Mouse (Mus musculus): ENCODE data around the gene Kdm6a. TPM values are rescaled to one million over a fixed set of nuclear protein-coding genes. Genes with fewer than 3 reads are reported as not detected.
A peak's percentile ranks its signal among the peaks of the same experiment; 100 is the strongest.

Gene Kdm6a
- polyA plus RNA-seq, 1 experiment from 2014 or later: 15.3 TPM

DNA sequence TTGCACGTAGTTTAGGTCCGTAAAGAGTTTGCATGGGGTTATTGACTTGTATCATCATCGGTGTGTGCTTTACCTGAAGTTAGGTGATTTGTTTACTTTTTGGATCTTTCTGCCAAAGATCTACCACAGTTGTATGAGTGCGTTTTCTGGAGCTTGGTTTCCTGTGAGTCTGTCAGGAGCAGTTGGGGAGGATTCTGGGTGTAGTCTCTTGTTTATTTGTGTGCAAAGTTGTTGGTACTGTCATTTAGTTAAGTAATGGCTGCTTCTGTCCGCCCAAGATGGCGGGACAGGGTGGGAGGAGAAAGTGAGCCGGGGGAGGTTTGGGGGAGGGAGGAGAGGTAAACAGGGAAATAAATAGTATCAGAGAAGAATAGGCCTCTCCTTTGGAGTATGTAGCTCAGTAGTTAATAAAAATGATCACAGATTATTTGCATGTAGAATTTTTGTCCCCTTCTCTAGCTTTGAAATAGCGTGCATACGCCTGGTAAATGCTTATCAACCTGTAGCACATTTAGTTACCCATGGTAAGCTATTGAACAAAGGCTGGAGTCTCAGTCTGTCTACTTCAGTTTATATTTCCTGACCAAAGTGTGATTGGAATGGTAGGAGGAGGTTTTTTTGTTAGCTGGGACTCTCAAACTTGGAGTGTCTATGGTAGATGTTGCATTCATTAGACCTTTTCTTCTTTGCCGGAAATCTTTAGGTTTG, 1.7 kb downstream of the Kdm6a start:
- peak overlapping the region; percentile 58 for H3K4me2 ChIP-seq (ENCODE audit: low read length)
- H3K27me3 ChIP-seq (ENCODE audit: insufficient read depth, low read length): no peaks in the 10 kb centered on the region
- WGBS: 2% methylated on average over 10 of the region's 10 CpGs
- peak; percentile 59 for DNase-seq (ENCODE audit: low spot score)
- peak overlapping the region; percentile 98 for H3K27ac ChIP-seq
- H3K9me3 ChIP-seq (replicated peaks; ENCODE audit: low read length): no peaks in the 10 kb centered on the region
- no peak for TF ChIP-seq CTCF (IDR thresholded peaks at IDR 0.05; ENCODE audit: low read depth)
- H3K4me3 ChIP-seq (replicated peaks; ENCODE audit: low read depth, low read length): peak overlapping the region; percentile 82
- no peaks in the 10 kb centered on the region for H3K4me1 ChIP-seq (replicated peaks; ENCODE audit: insufficient read depth, low read length)
- no peak for ATAC-seq (replicated peaks; ENCODE audit: low FRiP score, low read depth)
- peak overlapping the region; percentile 94 for H3K9ac ChIP-seq (ENCODE audit: low read depth, low read length)
- no peaks in the 10 kb centered on the region for H3K36me3 ChIP-seq (ENCODE audit: insufficient read depth, low read length)

DNA sequence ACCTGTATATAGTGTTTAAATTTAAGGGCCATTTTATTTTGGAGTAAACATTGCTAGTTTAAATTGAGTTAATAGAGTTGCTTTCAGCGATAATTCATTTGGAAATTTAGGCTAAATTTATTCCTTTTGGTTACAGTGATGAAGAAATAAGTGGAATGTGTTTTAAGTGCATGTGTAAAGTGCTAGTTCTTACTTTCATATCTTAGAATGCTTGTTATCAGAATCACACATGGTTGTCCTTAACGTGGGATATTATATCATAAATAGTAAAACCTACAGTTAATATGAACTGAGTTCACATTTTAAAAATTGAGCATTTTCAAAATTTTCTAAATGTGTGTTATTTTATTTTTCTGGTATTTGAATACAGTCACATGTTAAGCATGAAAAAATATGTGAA, 2.7 kb downstream of the Kdm6a start:
- no peak for TF ChIP-seq CTCF (IDR thresholded peaks at IDR 0.05; ENCODE audit: low read depth)
- no peaks in the 10 kb centered on the region for H3K9me3 ChIP-seq (replicated peaks; ENCODE audit: low read length)
- no peak overlapping the region for H3K9ac ChIP-seq (ENCODE audit: low read depth, low read length)
- H3K4me1 ChIP-seq (replicated peaks; ENCODE audit: insufficient read depth, low read length): no peaks in the 10 kb centered on the region
- WGBS: 75% methylated on average over 2 of the region's 2 CpGs
- no peaks in the 10 kb centered on the region for H3K36me3 ChIP-seq (ENCODE audit: insufficient read depth, low read length)
- DNase-seq (ENCODE audit: low spot score) (no peak), ATAC-seq (replicated peaks; ENCODE audit: low FRiP score, low read depth) (no peak)
- peak overlapping the region; percentile 82; the same call in 1 of the 2 replicates for H3K4me3 ChIP-seq (replicated peaks; ENCODE audit: low read depth, low read length)
- H3K4me2 ChIP-seq (ENCODE audit: low read length): peak overlapping the region; percentile 58
- H3K27me3 ChIP-seq (ENCODE audit: insufficient read depth, low read length): no peaks in the 10 kb centered on the region
- no peak overlapping the region for H3K27ac ChIP-seq

DNA sequence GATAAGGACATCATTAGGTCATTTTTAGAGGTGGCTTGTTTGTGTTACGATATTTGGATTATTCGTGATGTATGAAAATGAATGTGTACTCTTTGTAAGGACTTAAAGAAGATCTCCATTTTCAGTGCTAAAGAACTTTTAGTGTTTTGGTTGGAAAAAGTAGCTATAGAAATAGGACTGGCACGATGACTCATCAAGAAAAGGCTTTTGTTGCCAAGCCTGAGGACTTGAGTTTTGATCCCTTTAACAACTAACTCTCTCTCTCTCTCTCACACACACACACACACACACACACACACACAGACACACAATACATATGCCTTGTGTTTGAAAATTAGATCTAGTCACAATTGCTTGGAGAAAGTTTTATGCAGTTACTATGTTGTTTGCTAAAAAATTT, 4.6 kb downstream of the Kdm6a start:
- no peak for TF ChIP-seq CTCF (IDR thresholded peaks at IDR 0.05; ENCODE audit: low read depth)
- H3K4me1 ChIP-seq (replicated peaks; ENCODE audit: insufficient read depth, low read length): no peaks in the 10 kb centered on the region
- DNase-seq (ENCODE audit: low spot score) (no peak), ATAC-seq (replicated peaks; ENCODE audit: low FRiP score, low read depth) (no peak)
- no peak overlapping the region for H3K4me3 ChIP-seq (replicated peaks; ENCODE audit: low read depth, low read length)
- H3K27ac ChIP-seq: no peak overlapping the region
- no peaks in the 10 kb centered on the region for H3K27me3 ChIP-seq (ENCODE audit: insufficient read depth, low read length)
- 86% methylated on average over 3 of the region's 3 CpGs for WGBS
- no peak overlapping the region for H3K9ac ChIP-seq (ENCODE audit: low read depth, low read length)
- no peaks in the 10 kb centered on the region for H3K9me3 ChIP-seq (replicated peaks; ENCODE audit: low read length)
- H3K36me3 ChIP-seq (ENCODE audit: insufficient read depth, low read length): no peaks in the 10 kb centered on the region
- no peak overlapping the region for H3K4me2 ChIP-seq (ENCODE audit: low read length)

DNA sequence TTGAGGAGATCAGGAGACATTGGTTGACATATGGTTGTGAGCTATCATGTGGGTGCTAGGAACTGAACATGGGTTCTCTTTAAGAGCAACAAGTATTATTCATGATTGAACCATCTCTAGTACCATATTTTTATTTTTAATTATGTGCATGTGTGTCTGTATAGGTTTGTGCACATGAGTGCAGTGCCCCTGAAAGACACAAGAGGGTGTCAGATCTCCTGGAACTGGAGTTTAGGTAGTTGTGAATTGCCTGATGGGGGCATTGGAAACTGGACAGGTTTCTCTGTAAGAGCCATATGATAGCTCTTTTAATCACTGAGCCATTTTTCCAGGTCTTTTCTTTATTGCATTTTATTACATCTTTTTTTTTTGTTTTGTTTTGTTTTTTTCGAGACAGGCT, 6.6 kb downstream of the Kdm6a start:
- 89% methylated on average over 1 of the region's 1 CpGs for WGBS
- Histone ChIP-seq H3K4me1 (replicated peaks; ENCODE audit: insufficient read depth, low read length) (no peaks in the 10 kb centered on the region), H3K4me3 (replicated peaks; ENCODE audit: low read depth, low read length) (no peak overlapping the region), H3K9me3 (replicated peaks; ENCODE audit: low read length) (no peaks in the 10 kb centered on the region), H3K36me3 (ENCODE audit: insufficient read depth, low read length) (no peaks in the 10 kb centered on the region), H3K4me2 (ENCODE audit: low read length) (no peak overlapping the region), H3K27me3 (ENCODE audit: insufficient read depth, low read length) (no peaks in the 10 kb centered on the region), H3K27ac (no peak overlapping the region), H3K9ac (ENCODE audit: low read depth, low read length) (no peak overlapping the region)
- no peak for TF ChIP-seq CTCF (IDR thresholded peaks at IDR 0.05; ENCODE audit: low read depth)
- DNase-seq (ENCODE audit: low spot score) (no peak), ATAC-seq (replicated peaks; ENCODE audit: low FRiP score, low read depth) (no peak)

DNA sequence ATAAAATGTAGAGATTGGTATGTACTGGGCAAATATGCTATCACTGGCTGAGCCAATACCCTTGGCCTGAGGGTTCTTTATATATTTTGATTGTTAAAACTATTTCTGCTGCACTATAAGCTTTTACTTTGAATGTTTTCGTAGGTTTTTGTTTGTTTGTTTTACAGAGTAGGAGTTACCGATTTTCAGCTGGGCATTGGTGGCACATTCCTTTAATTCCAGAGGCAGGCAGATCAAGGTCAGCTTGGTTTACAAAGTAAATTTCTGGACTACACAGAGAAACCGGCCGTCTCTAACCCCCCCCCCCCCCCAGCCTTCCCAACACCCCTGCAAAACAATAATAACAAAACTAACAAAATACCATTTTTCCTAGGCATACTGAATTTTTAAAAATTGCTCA, 12.5 kb downstream of the Kdm6a start:
- H3K4me1 ChIP-seq (replicated peaks; ENCODE audit: insufficient read depth, low read length): no peaks in the 10 kb centered on the region

DNA sequence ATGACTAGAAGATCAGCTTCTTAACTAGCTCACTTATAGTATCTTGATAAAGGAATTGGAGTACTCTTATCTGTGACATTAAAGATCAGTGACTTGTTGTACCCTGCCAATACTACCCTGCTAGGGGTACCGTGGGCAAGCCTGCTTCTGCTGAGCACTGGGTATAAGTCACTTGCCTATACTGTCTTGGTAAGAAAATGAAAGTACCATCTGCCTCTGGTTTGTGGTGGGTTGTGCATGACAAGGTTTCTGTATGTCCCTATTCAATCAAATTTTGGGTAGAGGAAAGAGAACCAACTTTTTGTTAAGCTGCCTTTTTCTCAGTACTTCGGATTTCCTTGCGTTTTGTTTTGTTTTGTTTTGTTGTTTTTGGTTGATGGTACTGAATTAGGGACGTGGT, 15.4 kb downstream of the Kdm6a start:
- ATAC-seq (replicated peaks; ENCODE audit: low FRiP score, low read depth) (no peak), DNase-seq (ENCODE audit: low spot score) (no peak)
- Histone ChIP-seq H3K4me2 (ENCODE audit: low read length) (no peak overlapping the region), H3K9ac (ENCODE audit: low read depth, low read length) (no peak overlapping the region), H3K36me3 (ENCODE audit: insufficient read depth, low read length) (no peaks in the 10 kb centered on the region), H3K9me3 (replicated peaks; ENCODE audit: low read length) (no peaks in the 10 kb centered on the region), H3K4me1 (replicated peaks; ENCODE audit: insufficient read depth, low read length) (no peaks in the 10 kb centered on the region), H3K4me3 (replicated peaks; ENCODE audit: low read depth, low read length) (no peak overlapping the region), H3K27me3 (ENCODE audit: insufficient read depth, low read length) (no peaks in the 10 kb centered on the region), H3K27ac (no peak overlapping the region)
- 88% methylated on average over 4 of the region's 4 CpGs for WGBS
- no peak for TF ChIP-seq CTCF (IDR thresholded peaks at IDR 0.05; ENCODE audit: low read depth)

More for the DNA sequence above, 12.5 kb downstream of the Kdm6a start:
- no peak overlapping the region for H3K27ac ChIP-seq
- ATAC-seq (replicated peaks; ENCODE audit: low FRiP score, low read depth) (no peak), DNase-seq (ENCODE audit: low spot score) (no peak)
- H3K36me3 ChIP-seq (ENCODE audit: insufficient read depth, low read length): no peaks in the 10 kb centered on the region
- H3K9ac ChIP-seq (ENCODE audit: low read depth, low read length): no peak overlapping the region
- no peak overlapping the region for H3K4me2 ChIP-seq (ENCODE audit: low read length)
- no peaks in the 10 kb centered on the region for H3K9me3 ChIP-seq (replicated peaks; ENCODE audit: low read length)
- WGBS: 25% methylated on average over 4 of the region's 4 CpGs
- H3K27me3 ChIP-seq (ENCODE audit: insufficient read depth, low read length): no peaks in the 10 kb centered on the region
- no peak overlapping the region for H3K4me3 ChIP-seq (replicated peaks; ENCODE audit: low read depth, low read length)
- no peak for TF ChIP-seq CTCF (IDR thresholded peaks at IDR 0.05; ENCODE audit: low read depth)

DNA sequence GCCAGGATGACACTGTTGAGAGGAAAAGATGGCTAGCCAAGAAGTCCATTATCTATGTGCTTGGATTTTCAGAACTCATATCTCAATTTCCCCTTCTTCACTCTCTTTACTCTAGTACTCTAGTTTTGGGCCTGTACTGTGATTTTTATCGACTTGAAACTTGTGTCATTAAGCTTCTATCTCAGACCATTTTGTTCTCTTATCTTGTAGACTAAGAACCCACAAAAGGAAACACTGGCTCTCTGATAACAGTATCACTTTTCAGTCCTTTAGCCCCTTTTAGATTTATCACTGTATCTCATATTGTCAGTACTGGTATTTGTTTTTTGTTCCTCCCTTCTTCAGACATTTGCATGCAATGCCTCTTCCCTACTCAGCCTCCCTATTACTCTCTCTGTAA, 17.1 kb downstream of the Kdm6a start:
- Histone ChIP-seq H3K4me2 (ENCODE audit: low read length) (no peak overlapping the region), H3K27ac (no peak overlapping the region), H3K9me3 (replicated peaks; ENCODE audit: low read length) (no peaks in the 10 kb centered on the region), H3K27me3 (ENCODE audit: insufficient read depth, low read length) (no peaks in the 10 kb centered on the region), H3K36me3 (ENCODE audit: insufficient read depth, low read length) (no peaks in the 10 kb centered on the region), H3K9ac (ENCODE audit: low read depth, low read length) (no peak overlapping the region), H3K4me3 (replicated peaks; ENCODE audit: low read depth, low read length) (no peak overlapping the region), H3K4me1 (replicated peaks; ENCODE audit: insufficient read depth, low read length) (no peaks in the 10 kb centered on the region)
- DNase-seq (ENCODE audit: low spot score): no peak
- ATAC-seq (replicated peaks; ENCODE audit: low FRiP score, low read depth): no peak
- no peak for TF ChIP-seq CTCF (IDR thresholded peaks at IDR 0.05; ENCODE audit: low read depth)
- 88% methylated on average over 1 of the region's 1 CpGs for WGBS
